Mouse (Mus musculus) testis, adult 2 months (tissue): ENCODE measurements around the gene Bloc1s4.

Experiments used
- CTCF ChIP-seq: fragments of 200-500 bp; IDR thresholded peaks from 2 replicates; pipeline ENCODE4 v1.5.1; 2012; ENCODE audit warnings: low read depth, mild to moderate bottlenecking, inconsistent platforms, low read length, moderate library complexity; ENCODE audit not compliant: control insufficient read depth, insufficient read depth, insufficient replicate concordance
- POLR2A ChIP-seq: fragments of 200-500 bp; IDR thresholded peaks from 2 replicates; pipeline ENCODE4 v1.6.1; 2012; ENCODE audit warnings: low read depth, mild to moderate bottlenecking, inconsistent platforms, low read length, moderate library complexity; ENCODE audit not compliant: control insufficient read depth

DNA sequence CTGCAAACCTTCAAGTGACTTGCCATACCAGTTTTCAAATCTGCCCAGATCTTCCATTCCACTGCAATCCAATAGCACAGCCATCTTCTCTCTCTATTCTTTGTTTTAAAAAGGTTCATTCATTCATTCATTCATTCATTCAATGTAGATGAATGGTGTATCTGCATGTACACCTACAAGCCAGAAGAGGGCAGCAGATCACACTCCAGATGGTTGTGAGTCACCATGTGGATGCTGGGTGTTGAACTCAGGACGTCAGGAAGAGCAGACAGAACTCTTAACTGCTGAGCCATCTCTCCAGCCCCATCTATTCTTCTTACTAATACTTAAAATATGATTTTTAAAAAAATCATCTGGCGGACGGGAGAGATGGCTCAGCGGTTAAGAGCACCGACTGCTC is 8.6 kb upstream of the Bloc1s4 start:
- TF ChIP-seq POLR2A (no peak), CTCF (peak; percentile 37; the same call in 1 of the 2 replicates)
